Mouse (Mus musculus): ENCODE results near the gene Fbxo36.

- TF ChIP-seq GATA1 (IDR thresholded peaks at IDR 0.05; ENCODE audit: borderline replicate concordance, low read length) (no peak), FLI1 (IDR thresholded peaks at IDR 0.05; ENCODE audit: low read length) (no peak)
Measured at GRCm38 (mm10) chr1:84881248-84882065, 41.8 kb downstream of the Fbxo36 start.
